Mouse (Mus musculus): ENCODE data around the gene Ttc8. TPM values are rescaled to one million over a fixed set of nuclear protein-coding genes. Genes with fewer than 3 reads are reported as not detected.

Ttc8 gene
- polyA plus RNA-seq, 1 experiment from 2014 or later: 14.6 TPM

DNA sequence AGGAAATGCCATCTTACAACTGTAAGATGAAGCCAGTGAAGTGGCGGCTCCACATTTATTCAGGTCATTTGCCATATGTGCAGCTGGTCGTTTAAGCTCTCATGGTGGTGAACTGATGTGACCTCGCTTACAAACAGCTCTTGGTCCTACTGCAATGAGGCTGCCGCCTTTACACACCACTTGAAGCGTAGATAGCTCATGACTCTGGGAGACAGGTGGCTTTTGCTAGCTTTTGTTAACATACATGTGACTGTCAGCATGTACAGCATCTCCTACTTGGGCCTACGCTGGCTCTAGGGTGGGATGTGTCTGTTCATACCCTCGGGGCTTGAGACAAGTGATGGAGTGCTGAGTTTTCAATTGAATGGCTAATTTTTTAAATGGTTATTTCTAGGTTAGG, 40.6 kb downstream of the Ttc8 start:
- H3K4me1 ChIP-seq (ENCODE audit: control insufficient read depth, insufficient read depth, low read length): no peaks in the 10 kb centered on the region
- no peak overlapping the region for H3K9ac ChIP-seq (ENCODE audit: low read depth, low read length)
- H3K27me3 ChIP-seq (replicated peaks; ENCODE audit: control insufficient read depth, insufficient read depth, low read length): no peaks in the 10 kb centered on the region
- H3K27ac ChIP-seq (ENCODE audit: low read length): no peak overlapping the region
- ATAC-seq: no peak
- H3K4me2 ChIP-seq (ENCODE audit: low read depth, low read length): no peak overlapping the region
- 78% methylated on average over 7 of the region's 7 CpGs for WGBS
- H3K9me3 ChIP-seq (ENCODE audit: control insufficient read depth, low read length): no peaks in the 10 kb centered on the region
- no peaks in the 10 kb centered on the region for H3K36me3 ChIP-seq (ENCODE audit: control insufficient read depth, insufficient read depth, low read length)
- no peak overlapping the region for H3K4me3 ChIP-seq (ENCODE audit: low read length)

- Histone ChIP-seq H3K4me3 (ENCODE audit: low read length) (no peak overlapping the region), H3K9me3 (ENCODE audit: control insufficient read depth, low read length) (no peaks in the 10 kb centered on the region), H3K4me2 (ENCODE audit: low read depth, low read length) (no peak overlapping the region), H3K27ac (ENCODE audit: low read length) (no peak overlapping the region), H3K36me3 (ENCODE audit: control insufficient read depth, insufficient read depth, low read length) (no peaks in the 10 kb centered on the region), H3K4me1 (ENCODE audit: control insufficient read depth, insufficient read depth, low read length) (no peaks in the 10 kb centered on the region), H3K9ac (ENCODE audit: low read depth, low read length) (no peak overlapping the region), H3K27me3 (replicated peaks; ENCODE audit: control insufficient read depth, insufficient read depth, low read length) (no peaks in the 10 kb centered on the region)
- 81% methylated on average over 4 of the region's 4 CpGs for WGBS
- ATAC-seq: no peak
Measured at GRCm38 (mm10) chr12:98961415-98961814, 41.0 kb downstream of the Ttc8 start.

- H3K27ac ChIP-seq (ENCODE audit: low read length): no peak overlapping the region
- peak; percentile 74 for ATAC-seq
Measured at GRCm38 (mm10) chr12:98965441-98966135, 45.2 kb downstream of the Ttc8 start.

DNA sequence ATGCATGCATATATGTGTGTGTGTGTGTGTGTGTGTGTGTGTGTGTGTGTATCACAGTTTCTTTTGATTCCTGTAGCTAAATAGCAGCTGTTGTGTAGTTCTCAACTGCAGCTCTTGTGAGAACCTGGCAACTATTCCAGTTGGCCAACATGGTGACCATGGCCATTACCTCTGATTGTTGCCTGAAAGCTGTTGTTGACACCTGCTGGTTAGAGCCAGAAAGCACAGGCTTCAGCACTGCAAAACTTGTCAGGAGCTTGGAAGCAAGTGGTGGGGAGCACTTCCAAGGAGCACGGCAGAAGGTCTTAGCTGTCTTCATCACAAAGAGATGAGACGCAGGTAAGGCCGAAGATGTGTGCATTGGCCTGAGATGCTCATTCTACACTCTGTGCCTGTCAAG, 51.9 kb downstream of the Ttc8 start:
- Histone ChIP-seq H3K9me3 (ENCODE audit: control insufficient read depth, low read length) (no peaks in the 10 kb centered on the region), H3K4me3 (ENCODE audit: low read length) (no peak overlapping the region), H3K27me3 (replicated peaks; ENCODE audit: control insufficient read depth, insufficient read depth, low read length) (no peaks in the 10 kb centered on the region), H3K36me3 (ENCODE audit: control insufficient read depth, insufficient read depth, low read length) (no peaks in the 10 kb centered on the region), H3K4me1 (ENCODE audit: control insufficient read depth, insufficient read depth, low read length) (no peaks in the 10 kb centered on the region), H3K9ac (ENCODE audit: low read depth, low read length) (no peak overlapping the region), H3K27ac (ENCODE audit: low read length) (no peak overlapping the region), H3K4me2 (ENCODE audit: low read depth, low read length) (no peak overlapping the region)
- WGBS: 95% methylated on average over 3 of the region's 3 CpGs
- no peak for ATAC-seq

More at GRCm38 (mm10) chr12:98965441-98966135, 45.2 kb downstream of the Ttc8 start:
- H3K4me1 ChIP-seq (ENCODE audit: control insufficient read depth, insufficient read depth, low read length): no peaks in the 10 kb centered on the region
- no peaks in the 10 kb centered on the region for H3K9me3 ChIP-seq (ENCODE audit: control insufficient read depth, low read length)
- H3K9ac ChIP-seq (ENCODE audit: low read depth, low read length): no peak overlapping the region
- H3K36me3 ChIP-seq (ENCODE audit: control insufficient read depth, insufficient read depth, low read length): no peaks in the 10 kb centered on the region
- 82% methylated on average over 4 of the region's 4 CpGs for WGBS
- H3K4me3 ChIP-seq (ENCODE audit: low read length): no peak overlapping the region
- H3K27me3 ChIP-seq (replicated peaks; ENCODE audit: control insufficient read depth, insufficient read depth, low read length): no peaks in the 10 kb centered on the region
- H3K4me2 ChIP-seq (ENCODE audit: low read depth, low read length): no peak overlapping the region

DNA sequence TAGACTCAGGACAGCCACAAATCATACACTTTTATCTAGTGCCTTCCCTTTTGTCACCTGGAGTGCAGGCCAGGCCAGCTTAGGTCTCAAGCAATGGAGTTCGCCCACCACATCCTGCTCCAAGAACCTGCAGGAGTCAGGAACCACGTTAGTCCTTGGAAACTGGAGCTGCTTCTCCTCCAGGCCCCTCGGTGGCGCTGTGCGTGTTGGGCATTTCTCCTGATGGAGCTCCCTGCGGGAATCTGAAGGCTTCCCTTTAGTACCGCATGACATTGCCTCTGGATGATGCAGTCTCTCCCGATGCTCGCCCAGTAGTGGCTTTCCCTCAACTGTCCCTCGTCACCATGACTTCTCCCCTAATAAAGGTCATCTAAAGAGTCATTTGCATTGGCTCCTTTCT, 53.1 kb downstream of the Ttc8 start:
- WGBS: 82% methylated on average over 10 of the region's 10 CpGs
- ATAC-seq: no peak
- Histone ChIP-seq H3K4me1 (ENCODE audit: control insufficient read depth, insufficient read depth, low read length) (no peaks in the 10 kb centered on the region), H3K4me3 (ENCODE audit: low read length) (no peak overlapping the region), H3K36me3 (ENCODE audit: control insufficient read depth, insufficient read depth, low read length) (no peaks in the 10 kb centered on the region), H3K27ac (ENCODE audit: low read length) (no peak overlapping the region), H3K9me3 (ENCODE audit: control insufficient read depth, low read length) (no peaks in the 10 kb centered on the region), H3K27me3 (replicated peaks; ENCODE audit: control insufficient read depth, insufficient read depth, low read length) (no peaks in the 10 kb centered on the region), H3K4me2 (ENCODE audit: low read depth, low read length) (no peak overlapping the region), H3K9ac (ENCODE audit: low read depth, low read length) (no peak overlapping the region)

DNA sequence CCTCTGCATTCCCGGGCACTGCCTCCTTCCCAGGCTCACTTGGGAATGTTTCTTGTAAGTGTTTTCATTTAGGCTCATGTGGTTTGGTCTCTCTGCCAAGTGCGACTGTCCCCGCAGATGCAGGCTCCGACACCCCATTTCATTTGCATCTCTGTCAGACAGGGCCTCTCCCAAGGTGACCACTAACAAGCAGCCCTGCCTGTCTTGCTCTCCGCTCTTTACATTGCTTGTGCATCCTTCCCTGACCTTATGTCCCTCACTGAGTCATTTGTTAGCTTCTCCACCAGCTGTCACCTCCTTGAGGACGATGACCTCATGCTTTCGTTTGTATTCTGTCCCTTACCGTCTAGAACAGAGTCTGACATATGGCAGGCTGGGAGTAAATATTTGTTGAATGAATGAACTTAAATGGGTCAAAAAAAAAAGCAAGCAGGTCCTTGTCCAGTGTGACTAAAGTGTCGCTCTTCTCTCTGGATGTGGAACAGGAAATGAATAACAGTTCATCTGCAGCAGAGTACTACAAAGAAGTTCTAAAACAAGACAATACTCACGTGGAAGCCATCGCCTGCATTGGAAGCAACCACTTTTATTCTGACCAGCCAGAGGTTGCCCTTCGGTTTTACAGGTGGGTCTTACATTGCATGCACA, 53.9 kb downstream of the Ttc8 start:
- ATAC-seq: peak; percentile 62; the same call in 1 of the 2 replicates
- H3K9me3 ChIP-seq (ENCODE audit: control insufficient read depth, low read length): no peaks in the 10 kb centered on the region
- no peaks in the 10 kb centered on the region for H3K4me1 ChIP-seq (ENCODE audit: control insufficient read depth, insufficient read depth, low read length)
- no peaks in the 10 kb centered on the region for H3K36me3 ChIP-seq (ENCODE audit: control insufficient read depth, insufficient read depth, low read length)
- H3K4me3 ChIP-seq (ENCODE audit: low read length): no peak overlapping the region
- no peak overlapping the region for H3K4me2 ChIP-seq (ENCODE audit: low read depth, low read length)
- H3K27ac ChIP-seq (ENCODE audit: low read length): no peak overlapping the region
- 53% methylated on average over 12 of the region's 12 CpGs for WGBS
- no peak overlapping the region for H3K9ac ChIP-seq (ENCODE audit: low read depth, low read length)
- H3K27me3 ChIP-seq (replicated peaks; ENCODE audit: control insufficient read depth, insufficient read depth, low read length): no peaks in the 10 kb centered on the region

GRCm38 (mm10) chr12:98981081-98981480, 60.7 kb downstream of the Ttc8 start:
- H3K27me3 ChIP-seq (replicated peaks; ENCODE audit: control insufficient read depth, insufficient read depth, low read length): no peaks in the 10 kb centered on the region
- no peak for ATAC-seq
- H3K4me3 ChIP-seq (ENCODE audit: low read length): no peak overlapping the region
- H3K4me1 ChIP-seq (ENCODE audit: control insufficient read depth, insufficient read depth, low read length): no peaks in the 10 kb centered on the region
- no peak overlapping the region for H3K27ac ChIP-seq (ENCODE audit: low read length)
- H3K9me3 ChIP-seq (ENCODE audit: control insufficient read depth, low read length): no peaks in the 10 kb centered on the region
- H3K36me3 ChIP-seq (ENCODE audit: control insufficient read depth, insufficient read depth, low read length): no peaks in the 10 kb centered on the region
- WGBS: 91% methylated on average over 3 of the region's 3 CpGs
- no peak overlapping the region for H3K9ac ChIP-seq (ENCODE audit: low read depth, low read length)
- H3K4me2 ChIP-seq (ENCODE audit: low read depth, low read length): no peak overlapping the region

GRCm38 (mm10) chr12:98984785-98985184, 64.4 kb downstream of the Ttc8 start:
- Histone ChIP-seq H3K27ac (ENCODE audit: low read length) (no peak overlapping the region), H3K4me2 (ENCODE audit: low read depth, low read length) (no peak overlapping the region), H3K4me3 (ENCODE audit: low read length) (no peak overlapping the region), H3K36me3 (ENCODE audit: control insufficient read depth, insufficient read depth, low read length) (no peaks in the 10 kb centered on the region), H3K4me1 (ENCODE audit: control insufficient read depth, insufficient read depth, low read length) (no peaks in the 10 kb centered on the region), H3K9me3 (ENCODE audit: control insufficient read depth, low read length) (no peaks in the 10 kb centered on the region), H3K27me3 (replicated peaks; ENCODE audit: control insufficient read depth, insufficient read depth, low read length) (no peaks in the 10 kb centered on the region), H3K9ac (ENCODE audit: low read depth, low read length) (no peak overlapping the region)
- 86% methylated on average over 2 of the region's 2 CpGs for WGBS
- no peak for ATAC-seq

- no peaks in the 10 kb centered on the region for H3K36me3 ChIP-seq (ENCODE audit: control insufficient read depth, insufficient read depth, low read length)
- H3K4me1 ChIP-seq (ENCODE audit: control insufficient read depth, insufficient read depth, low read length): no peaks in the 10 kb centered on the region
- no peaks in the 10 kb centered on the region for H3K9me3 ChIP-seq (ENCODE audit: control insufficient read depth, low read length)
- H3K4me3 ChIP-seq (ENCODE audit: low read length): no peak overlapping the region
- no peak overlapping the region for H3K27ac ChIP-seq (ENCODE audit: low read length)
- 55% methylated on average over 2 of the region's 2 CpGs for WGBS
- H3K9ac ChIP-seq (ENCODE audit: low read depth, low read length): no peak overlapping the region
- H3K4me2 ChIP-seq (ENCODE audit: low read depth, low read length): no peak overlapping the region
- no peaks in the 10 kb centered on the region for H3K27me3 ChIP-seq (replicated peaks; ENCODE audit: control insufficient read depth, insufficient read depth, low read length)
- no peak for ATAC-seq
Measured at GRCm38 (mm10) chr12:98991076-98991829, 70.9 kb downstream of the Ttc8 start.
